Mouse (Mus musculus) erythroblast, adult 5-6 weeks (primary cell): Measurements from ENCODE around the gene BC048562. TPM values are rescaled to one million over a fixed set of nuclear protein-coding genes. Genes with fewer than 3 reads are reported as not detected.

ENCODE experiments used
- ATAC-seq: replicated peaks from 2 replicates; pipeline ENCODE4 v1.8.0; 2016; ENCODE audit warnings: moderate number of reproducible peaks, mild to moderate bottlenecking, moderate TSS enrichment, inconsistent platforms; ENCODE audit not compliant: poor library complexity, low FRiP score, severe bottlenecking
- total RNA-seq, 2 experiments: library from RNA; stranded (forward) in 1 of 2; stranded (reverse) in 1 of 2; fragments of 150-400 nt in 1 of 2; fragments of 200-764, 138-1000 nt in 1 of 2; gene quantifications; 2 replicates each; pipeline versions ENCODE4 v1.2.3 to v1.2.4; 2015 to 2017; ENCODE audit warnings: low replicate concordance in 2 of 2

BC048562 gene
- total RNA-seq (2015; ENCODE audit: low replicate concordance), result not detected in 2 replicates
- not detected in 2 replicates for total RNA-seq (2017; ENCODE audit: low replicate concordance)

DNA sequence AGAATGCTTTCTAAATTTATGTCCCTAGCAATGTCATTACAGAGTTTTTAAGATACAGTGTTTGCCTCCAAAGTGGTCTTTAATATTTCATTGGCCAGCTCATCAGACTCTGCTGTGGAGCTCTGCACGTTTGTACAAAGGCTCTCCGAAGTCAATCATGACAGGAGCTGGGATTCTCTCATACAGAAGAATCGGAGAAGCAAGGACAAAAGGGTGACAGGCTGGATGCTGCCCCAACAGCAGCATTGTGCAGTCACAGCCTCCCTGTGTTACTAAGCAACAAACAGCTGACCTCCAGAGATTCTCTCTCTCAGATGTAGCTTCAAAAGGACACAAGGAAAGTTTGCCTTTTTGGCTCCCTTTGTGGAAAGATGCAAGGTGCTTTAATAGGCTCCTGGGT lies at the start of gene BC048562:
Gene BC048562, plus strand, starts transcription at position 301 of the 400 bp plus-strand sequence.
- ATAC-seq, result no peak

DNA sequence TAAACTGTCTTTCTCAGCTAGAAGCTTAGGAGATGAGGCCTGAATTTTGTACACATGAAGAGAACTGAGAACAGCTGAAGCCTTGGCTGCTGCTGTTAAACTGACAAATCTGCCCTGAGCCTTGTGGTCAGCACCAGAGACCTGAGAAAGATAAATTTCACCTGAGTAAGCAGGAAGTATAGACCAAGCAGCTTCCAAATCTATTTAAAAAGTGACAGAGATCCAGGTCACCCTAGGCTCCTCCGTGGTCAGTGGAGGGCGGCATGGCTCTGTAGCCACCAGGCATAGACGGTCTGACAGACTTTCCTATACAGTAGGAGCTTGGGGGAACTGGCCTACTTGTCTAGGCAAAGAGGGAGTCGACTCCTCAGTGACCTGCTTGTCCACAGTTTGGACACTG lies 49.5 kb upstream of the BC048562 start:
- no peak for ATAC-seq

GRCm38 (mm10) chr9:108388601-108389000 lies 47.7 kb upstream of the BC048562 start:
- ATAC-seq, result no peak

DNA sequence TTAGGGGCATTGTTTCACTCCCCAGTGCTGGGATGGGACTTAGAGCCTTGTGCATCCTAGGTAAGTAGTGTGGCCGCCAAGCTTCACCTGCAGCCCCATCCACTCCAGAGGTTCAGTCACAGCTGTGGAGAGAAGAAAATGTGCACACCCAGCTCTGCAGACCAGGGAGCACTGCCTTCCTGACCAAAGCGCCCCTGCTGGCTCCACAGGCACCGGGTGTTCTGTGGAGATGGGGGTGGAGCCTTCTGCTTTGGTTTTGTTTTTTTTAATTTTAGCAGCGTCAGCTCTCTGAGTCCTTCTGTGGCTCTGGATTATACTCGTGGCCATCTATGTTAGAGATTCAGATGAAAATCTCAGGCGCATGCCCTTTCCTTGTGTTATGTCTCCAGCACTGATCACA lies 47.1 kb upstream of the BC048562 start:
- no peak for ATAC-seq

DNA sequence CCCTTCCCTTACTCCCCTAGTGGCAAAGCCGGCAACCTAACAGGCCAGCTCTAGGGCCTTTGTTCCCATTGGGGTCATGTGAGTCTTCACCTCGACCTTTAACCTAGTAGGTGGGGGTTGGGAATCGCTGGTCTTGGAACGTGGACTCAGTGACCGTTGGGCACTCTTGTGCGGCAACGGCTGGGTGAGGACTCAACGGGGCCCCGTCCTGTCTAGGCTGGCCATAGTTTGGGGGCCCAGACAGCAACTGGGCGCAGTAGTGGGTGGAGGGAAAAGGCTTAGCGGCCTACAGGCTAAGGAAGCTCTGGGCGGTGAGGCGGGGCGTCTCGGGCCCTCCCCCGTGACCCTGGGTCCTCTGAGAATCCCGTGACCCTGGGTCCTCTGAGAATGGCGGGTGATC lies 43.6 kb upstream of the BC048562 start, which contains the start of gene 1700102P08Rik:
Gene 1700102P08Rik, plus strand, starts transcription at position 130 of the 400 bp plus-strand sequence.
- 0 out of 2 replicates have a peak, but pooled peaks have one; percentile 19 for ATAC-seq

DNA sequence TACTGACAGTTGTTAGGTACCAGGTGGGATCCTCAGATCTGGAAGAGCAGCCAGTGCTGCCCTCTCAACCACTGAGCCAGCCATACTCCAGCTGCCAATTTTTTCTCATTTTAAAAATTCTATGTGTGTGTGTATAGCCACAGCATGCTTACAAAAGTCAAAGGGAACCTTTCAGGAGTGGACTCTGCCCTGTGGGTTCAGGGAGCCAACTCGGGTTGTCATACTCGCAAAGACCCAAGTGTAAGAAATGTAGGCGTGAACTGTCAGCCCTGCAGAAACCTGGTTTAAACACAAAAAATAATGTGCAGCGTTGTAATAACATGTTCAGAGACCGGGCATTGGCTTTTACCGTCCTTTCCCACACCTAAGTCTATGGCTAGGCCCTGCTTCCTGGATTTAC lies 42.1 kb upstream of the BC048562 start:
- no peak for ATAC-seq

GRCm38 (mm10) chr9:108395427-108395826 lies 40.9 kb upstream of the BC048562 start:
- no peak for ATAC-seq

- no peak for ATAC-seq
These were observed 38.0 kb upstream of the BC048562 start for GRCm38 (mm10) chr9:108398324-108398723.

DNA sequence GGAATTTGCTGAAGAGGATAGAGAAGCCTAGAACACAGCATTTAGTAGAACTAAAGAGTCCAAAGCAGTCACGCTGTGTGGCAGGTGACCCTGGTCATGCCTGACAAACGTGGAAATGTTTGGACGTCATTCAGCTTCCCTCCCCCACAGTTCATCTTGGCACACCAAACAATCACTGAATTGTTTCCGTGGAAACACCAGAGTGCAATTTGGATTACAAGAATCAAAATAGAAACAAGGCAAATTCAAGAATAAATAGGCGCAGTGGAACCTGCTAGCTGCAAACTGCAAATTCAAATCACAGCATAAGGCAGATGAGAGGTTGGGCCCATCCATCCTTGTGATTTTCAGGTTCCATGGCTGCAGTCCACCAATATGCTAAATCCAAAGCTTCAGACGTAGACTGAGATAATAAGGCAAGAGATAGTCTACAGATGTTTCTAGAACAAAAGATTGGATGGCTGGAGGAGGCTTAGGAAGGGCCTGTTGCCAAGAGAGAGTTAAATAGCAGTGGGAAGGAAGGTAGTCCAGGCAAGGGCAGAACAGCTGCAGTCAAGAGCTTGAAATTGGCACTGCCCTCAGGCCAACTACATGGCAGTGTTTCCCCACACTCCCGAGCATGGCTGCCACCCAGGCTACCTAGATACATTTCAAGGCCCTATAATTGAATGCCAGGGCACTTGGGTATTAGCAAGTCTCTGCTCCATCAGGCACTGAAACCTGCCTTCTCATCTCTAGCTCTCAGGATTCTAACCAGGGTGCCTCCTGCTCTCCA lies 34.9 kb upstream of the BC048562 start:
- no peak for ATAC-seq

GRCm38 (mm10) chr9:108403081-108403480 lies 33.2 kb upstream of the BC048562 start:
- no peak for ATAC-seq

GRCm38 (mm10) chr9:108404451-108404850 lies 31.8 kb upstream of the BC048562 start:
- no peak for ATAC-seq

GRCm38 (mm10) chr9:108409535-108409934 lies 26.7 kb upstream of the BC048562 start:
- ATAC-seq, result no peak

GRCm38 (mm10) chr9:108411381-108411942 lies 24.8 kb upstream of the BC048562 start:
- ATAC-seq, result no peak

DNA sequence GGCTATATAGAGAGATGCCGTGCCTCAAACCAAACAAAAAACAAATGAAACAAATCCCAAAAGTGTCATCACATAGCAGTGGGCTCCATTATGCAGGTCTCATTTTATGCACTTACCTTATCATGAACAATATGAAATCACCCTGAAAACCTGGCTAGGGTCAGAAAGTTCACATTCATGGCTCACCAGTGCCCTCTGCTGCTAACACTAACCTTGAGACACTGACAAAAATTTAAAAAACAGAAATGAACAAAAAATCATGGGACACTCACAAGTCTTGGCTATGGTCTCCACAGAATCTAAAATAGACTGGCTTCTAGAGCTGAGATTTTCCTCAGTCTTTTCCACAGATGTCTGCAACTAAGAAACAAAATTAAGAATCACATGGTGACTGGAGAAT lies 24.1 kb upstream of the BC048562 start:
- peak; percentile 53 for ATAC-seq

DNA sequence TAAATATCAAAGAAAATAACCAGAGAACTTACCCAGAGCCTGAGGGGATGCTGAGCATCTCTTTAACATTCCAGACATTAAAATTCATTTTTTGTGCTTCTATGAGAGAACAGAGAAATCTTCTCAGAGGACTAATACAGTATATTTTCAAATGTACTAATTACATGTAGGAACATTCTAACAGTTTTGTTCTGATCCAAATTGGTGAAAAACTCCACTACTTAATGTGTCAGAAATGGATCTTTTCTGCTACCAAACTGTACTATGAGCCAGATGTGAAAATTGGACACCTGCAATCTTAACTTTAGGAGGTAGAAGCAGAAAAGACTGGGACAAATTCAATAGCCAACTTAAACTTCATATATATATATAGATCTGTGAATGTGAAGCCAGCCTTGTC lies 7.9 kb upstream of the BC048562 start, which contains the start of gene Ccdc36:
Gene Ccdc36, minus strand, starts transcription at position 101 of the 400 bp plus-strand sequence.
- no peak for ATAC-seq

DNA sequence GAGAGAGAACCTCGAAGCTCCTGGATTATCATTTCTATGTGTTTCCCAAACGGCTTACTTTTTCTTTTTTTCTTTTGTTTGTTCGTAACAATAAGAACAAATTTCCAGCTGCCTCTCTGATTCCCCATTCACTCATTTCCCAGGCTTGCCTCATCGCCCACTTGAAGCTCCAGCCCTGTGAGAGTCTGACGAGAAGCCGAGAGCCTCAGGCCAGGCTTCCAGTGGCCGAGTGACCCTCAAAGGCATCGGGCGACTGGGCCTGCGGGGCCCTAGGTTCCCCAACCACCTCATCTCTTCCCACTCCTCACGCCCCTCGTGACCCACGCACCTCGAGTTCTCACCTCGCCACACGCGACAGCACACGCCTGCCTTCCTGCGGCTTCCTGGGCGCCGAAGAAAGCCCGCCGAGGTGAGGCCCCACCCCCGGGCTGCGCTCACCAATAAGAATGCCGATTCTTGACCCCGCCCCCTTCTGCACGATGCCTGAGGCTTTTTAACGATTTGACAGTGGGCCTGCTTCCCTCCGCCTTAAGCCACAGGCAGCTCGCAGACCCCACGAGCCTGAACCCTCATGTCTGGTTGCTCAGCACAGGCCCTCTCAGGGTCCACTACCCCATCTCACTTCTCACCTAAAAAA lies 4.7 kb upstream of the BC048562 start:
- ATAC-seq, result peak; percentile 66

DNA sequence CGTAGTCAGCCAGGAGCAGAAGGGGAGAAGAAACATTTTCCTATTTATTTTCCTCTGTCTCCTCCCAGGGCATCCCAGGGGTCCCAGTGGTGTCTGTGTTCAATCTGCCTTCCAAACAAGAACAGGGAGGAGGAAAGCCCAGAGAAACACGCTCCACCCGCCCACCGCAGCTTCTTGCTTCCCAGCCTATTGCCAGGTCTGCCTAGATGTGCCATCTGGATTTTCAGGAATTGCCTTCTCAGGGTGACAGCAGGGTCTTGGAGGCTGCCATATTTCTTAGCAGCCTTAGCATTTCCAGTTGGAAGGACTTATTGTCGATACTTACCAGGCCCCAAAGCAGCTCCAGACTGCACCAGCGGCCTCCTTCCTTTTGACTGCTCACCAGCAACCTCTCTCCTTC lies 2.9 kb downstream of the BC048562 start:
- ATAC-seq, result no peak

DNA sequence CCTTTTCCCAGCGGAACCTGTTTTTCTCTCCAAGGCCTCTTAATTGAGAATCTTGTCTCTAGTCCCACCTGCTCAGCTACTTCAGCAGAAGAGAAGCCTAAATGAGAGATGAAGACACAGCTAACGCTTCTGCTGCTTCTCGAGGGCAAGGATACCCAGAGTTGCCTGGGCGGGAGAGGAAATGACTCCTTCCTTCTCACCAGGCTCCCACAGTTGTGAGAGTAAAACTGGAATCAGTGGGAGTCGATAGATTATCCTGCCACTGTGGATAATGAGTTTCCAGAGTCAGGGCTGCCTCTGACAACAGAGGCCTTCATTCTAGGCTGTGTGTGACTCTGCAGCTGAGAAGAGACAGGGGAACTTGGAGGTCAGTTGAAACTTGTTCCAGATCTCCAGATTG lies 4.2 kb downstream of the BC048562 start:
- no peak for ATAC-seq

DNA sequence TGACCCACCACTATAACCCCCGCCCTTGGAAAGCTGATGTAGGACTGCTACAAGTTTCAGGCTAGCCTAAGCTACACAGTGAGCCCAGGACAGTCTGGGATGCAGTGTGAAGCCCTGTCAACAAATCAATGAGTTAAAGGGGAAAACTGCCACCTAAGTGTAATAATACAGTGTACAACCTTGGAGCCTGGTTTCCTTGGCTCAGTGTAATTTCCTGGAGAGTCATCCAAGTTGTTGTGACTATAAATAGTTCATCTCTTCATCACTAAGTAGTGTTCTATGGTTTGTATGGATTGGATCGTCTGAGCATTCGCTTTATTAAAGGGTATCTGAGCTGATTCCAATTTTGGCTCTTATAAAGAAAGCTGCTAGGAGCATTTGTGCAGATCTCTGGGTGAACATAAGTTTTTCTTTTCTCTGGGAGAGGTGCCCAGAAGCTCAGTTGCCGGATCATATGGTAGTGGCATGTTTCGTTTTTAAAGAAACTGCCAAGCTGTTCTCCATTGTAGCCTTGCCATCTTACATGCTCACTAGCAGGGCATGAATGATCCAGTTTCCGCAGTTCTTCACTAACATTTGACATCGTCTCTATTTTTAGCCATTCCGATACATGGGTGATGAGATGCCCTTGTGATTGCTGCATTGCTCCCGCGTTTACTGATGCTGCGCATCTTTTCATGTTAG lies 5.1 kb downstream of the BC048562 start:
- no peak for ATAC-seq

DNA sequence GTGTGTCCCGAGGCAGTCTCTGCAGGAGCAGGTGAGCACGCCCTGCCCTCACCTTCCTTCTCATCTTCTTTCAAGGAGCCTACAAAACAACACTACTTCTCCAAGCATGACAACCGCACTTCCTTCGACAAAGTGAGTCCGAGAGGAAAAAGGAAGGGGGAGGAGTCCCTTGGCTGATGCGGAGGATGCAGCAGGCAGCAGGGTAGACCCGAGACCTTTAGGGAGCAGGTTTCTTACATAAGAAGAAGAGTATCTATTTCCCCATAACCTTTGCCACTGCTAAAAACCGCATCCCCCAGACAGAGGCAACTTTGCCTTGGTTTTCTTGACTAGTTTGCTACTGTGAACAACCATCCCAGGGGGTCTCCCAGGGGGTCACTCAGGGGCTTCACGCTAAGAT lies 8.8 kb downstream of the BC048562 start:
- ATAC-seq, result no peak
